Mouse (Mus musculus) spleen, adult 2 months (tissue): ENCODE data around the gene Atrx.

ENCODE experiments used
- CTCF ChIP-seq: fragments of 200-500 bp; IDR thresholded peaks from 2 replicates; pipeline ENCODE4 v1.5.1; 2011; ENCODE audit warnings: mild to moderate bottlenecking, inconsistent platforms; ENCODE audit not compliant: insufficient read depth, insufficient read length, insufficient replicate concordance; ENCODE audit errors: extremely low read depth
- POLR2A ChIP-seq: fragments of 200-500 bp; IDR thresholded peaks from 2 replicates; pipeline ENCODE4 v1.6.1; 2011; ENCODE audit warnings: low read depth, low read length, inconsistent platforms

- TF ChIP-seq CTCF (no peak), POLR2A (no peak)
Observed at GRCm38 (mm10) chrX:105764162-105765004, 164.8 kb downstream of the Atrx start, which contains the start of gene Fgf16.
